In genomic region chr2:163417830-163418229, GRCm38 (mm10) we compare ENCODE assay signal across 9 mouse cellular contexts. TPM values are rescaled to one million over a fixed set of nuclear protein-coding genes. Genes with fewer than 3 reads are reported as not detected.
DNase-seq lines count a peak whose midpoint lies in the region; ATAC-seq and TF ChIP-seq lines count a peak whose summit lies in the region.
"Had no signal": no experiment of that assay in that cellular context is flagged by ENCODE, and none has a peak within 500 bp of the region (broad histone marks: within the 10 kb centered on the region; RNA-seq: fewer than 3 reads in every experiment).

No protein-coding gene starts in this region.

- H3K36me3 ChIP-seq in heart, embryonic 11.5 days (ENCODE audit: control insufficient read depth, insufficient read depth, low read length), result no peaks in the 10 kb centered on the region
- H3K36me3 ChIP-seq in ES-E14 (ENCODE audit: control insufficient read depth, insufficient read depth, low read length, poor library complexity, severe bottlenecking), result peaks cover 5% of the 10 kb centered on the region; the same call in 1 of the 2 replicates
- H3K36me3 ChIP-seq in heart, postnatal 0 days (replicated peaks; ENCODE audit: control insufficient read depth, insufficient read depth, low read length), result peaks cover 20% of the 10 kb centered on the region
- peaks cover 8% of the 10 kb centered on the region for H3K36me3 ChIP-seq in liver, embryonic 16.5 days (ENCODE audit: control insufficient read depth, insufficient read depth)

- TF ChIP-seq EP300 in heart, postnatal 0 days (IDR thresholded peaks at IDR 0.05; ENCODE audit: low read depth), result no peak

- H3K4me1 ChIP-seq in heart, embryonic 11.5 days (ENCODE audit: control insufficient read depth, insufficient read depth, low read length), result peaks cover 13% of the 10 kb centered on the region
- peaks cover 0 to 2% of the 10 kb centered on the region in 2 experiments; a peak in 1 of 4 replicates for H3K4me1 ChIP-seq in ES-E14 (ENCODE audit: control insufficient read depth in 2 of 2, insufficient read depth in 2 of 2, low read length in 2 of 2, poor library complexity in 1 of 2)
- peaks cover 18% of the 10 kb centered on the region for H3K4me1 ChIP-seq in heart, postnatal 0 days (ENCODE audit: control insufficient read depth, insufficient read depth)
- H3K4me1 ChIP-seq in liver, embryonic 16.5 days (ENCODE audit: control insufficient read depth, low read depth, low read length), result peaks cover 22% of the 10 kb centered on the region

- no peak for DNase-seq in heart, postnatal 10 days
- DNase-seq in ES-E14 (ENCODE audit: low read depth, low spot score), result no peak
- no peak for DNase-seq in heart, postnatal 0 days (ENCODE audit: low spot score)
- DNase-seq in adrenal gland, adult 8-10 months, result no peak
- no peak for DNase-seq in urinary bladder, postnatal 36 days (ENCODE audit: low spot score in 2 of 2)
- DNase-seq: kidney, adult 8-10 months had no signal

- 0 out of 2 replicates have a peak overlapping the region, but pooled peaks have one; percentile 7 for H3K9ac ChIP-seq in heart, embryonic 11.5 days (ENCODE audit: low read depth, low read length)
- H3K9ac ChIP-seq in ES-E14 (ENCODE audit: insufficient read depth, low read depth, low read length, poor library complexity, severe bottlenecking), result peak overlapping the region; percentile 59
- H3K9ac ChIP-seq in heart, postnatal 0 days (replicated peaks; ENCODE audit: low read depth, low read length), result peak overlapping the region; percentile 80
- peak overlapping the region; percentile 89 for H3K9ac ChIP-seq in liver, embryonic 16.5 days (ENCODE audit: low read depth, low read length)

- TF ChIP-seq CTCF in heart, postnatal 0 days (IDR thresholded peaks at IDR 0.05; ENCODE audit: low read depth), result no peak

- H3K4me2 ChIP-seq in heart, embryonic 11.5 days, result peak overlapping the region; percentile 79
- H3K4me2 ChIP-seq in heart, postnatal 0 days (ENCODE audit: low read depth, low read length), result peak overlapping the region; percentile 90
- H3K4me2 ChIP-seq in liver, embryonic 16.5 days (ENCODE audit: low read depth, low read length), result peak overlapping the region; percentile 92

- in situ Hi-C loops in ES-E14 (cut with MboI; ENCODE audit: low sequenced_read_pairs in 2 of 2, unreplicated experiment in 2 of 2), result no loop called here

- no peaks in the 10 kb centered on the region for H3K27me3 ChIP-seq in heart, embryonic 11.5 days (ENCODE audit: control insufficient read depth, insufficient read depth, low read length)
- no peaks in the 10 kb centered on the region for H3K27me3 ChIP-seq in heart, postnatal 0 days (ENCODE audit: control insufficient read depth, insufficient read depth, low read length)
- no peaks in the 10 kb centered on the region for H3K27me3 ChIP-seq in liver, embryonic 16.5 days (ENCODE audit: control insufficient read depth, insufficient read depth, low read depth, low read length)

- H3K4me3 ChIP-seq in heart, embryonic 11.5 days (ENCODE audit: low read depth, low read length), result peak overlapping the region; percentile 97
- H3K4me3 ChIP-seq in ES-E14 (ENCODE audit: insufficient read depth in 1 of 2, low read depth in 1 of 2, low read length in 2 of 2, poor library complexity in 1 of 2, severe bottlenecking in 1 of 2), result peak overlapping the region; percentile 22 to 99
- H3K4me3 ChIP-seq in heart, postnatal 0 days (ENCODE audit: low read depth, low read length), result peak overlapping the region; percentile 95
- H3K4me3 ChIP-seq in liver, embryonic 16.5 days (ENCODE audit: low read depth, low read length), result peak overlapping the region; percentile 97

- intact Hi-C loops in heart, postnatal 10 days (cut with DNase I), result no loop called here

- no peak overlapping the region for H3K27ac ChIP-seq in heart, embryonic 11.5 days (ENCODE audit: low read depth, low read length)
- no peak overlapping the region for H3K27ac ChIP-seq in ES-E14 (ENCODE audit: insufficient read depth, low read depth, low read length, poor library complexity, severe bottlenecking)
- no peak overlapping the region for H3K27ac ChIP-seq in heart, postnatal 0 days (ENCODE audit: low read depth)
- H3K27ac ChIP-seq in liver, embryonic 16.5 days (ENCODE audit: low read length), result peak overlapping the region; percentile 88

- ATAC-seq in heart, embryonic 11.5 days (replicated peaks; ENCODE audit: insufficient number of reproducible peaks, low FRiP score, low TSS enrichment), result no peak
- ATAC-seq in heart, postnatal 0 days (ENCODE audit: insufficient read depth, low read depth), result no peak
- no peak for ATAC-seq in liver, embryonic 16.5 days (ENCODE audit: low read depth)
- no peak for ATAC-seq in cerebellum, adult (ENCODE audit: insufficient number of reproducible peaks, low FRiP score, low TSS enrichment)

- no peaks in the 10 kb centered on the region for H3K9me3 ChIP-seq in heart, embryonic 11.5 days (replicated peaks; ENCODE audit: control insufficient read depth, low read length)
- no peaks in the 10 kb centered on the region for H3K9me3 ChIP-seq in ES-E14 (ENCODE audit: control insufficient read depth, insufficient read depth, low read depth, low read length)
- no peaks in the 10 kb centered on the region for H3K9me3 ChIP-seq in heart, postnatal 0 days (replicated peaks; ENCODE audit: control insufficient read depth, low read length)
- no peaks in the 10 kb centered on the region for H3K9me3 ChIP-seq in liver, embryonic 16.5 days (replicated peaks; ENCODE audit: control insufficient read depth, low read length)

TF ChIP-seq in ES-E14, 5 proteins besides CTCF, POLR2A, EP300 and RAD21:
- TF ChIP-seq ZC3H11A (IDR thresholded peaks at IDR 0.05; ENCODE audit: borderline replicate concordance, low read depth, low read length) (no peak), ZNF384 (IDR thresholded peaks at IDR 0.05; ENCODE audit: low read depth, low read length) (no peak), MAFK (IDR thresholded peaks at IDR 0.05; ENCODE audit: insufficient read depth, low read depth, low read length) (no peak), HCFC1 (IDR thresholded peaks at IDR 0.05; ENCODE audit: borderline replicate concordance, insufficient read depth, low read length) (no peak), CHD2 (IDR thresholded peaks at IDR 0.05; ENCODE audit: low read depth, low read length) (no peak)

RNA-seq across cellular contexts. Expression of gene Oser1, which starts 6.7 kb away (rescaled TPM):
- 60.8 and 64.1 TPM in 2 replicates for polyA plus RNA-seq in heart, embryonic 11.5 days (2014; fragmentation: Nextera tagmentation; extraction: Ambion mirVana)
- total RNA-seq in heart, postnatal 10 days (2021), result 10 to 100 TPM; 21.3 to 24.4 TPM
- 31.5 and 42.0 TPM in 2 replicates for total RNA-seq in ES-E14 (2012; rRNA removed)
- 23.8 and 28.9 TPM in 2 replicates for total RNA-seq in heart, postnatal 0 days (2014; rRNA removed; ENCODE audit: low replicate concordance)
- polyA plus RNA-seq in heart, postnatal 0 days (2015; fragmentation: Nextera tagmentation; extraction: Ambion mirVana), result 41.4 and 45.1 TPM in 2 replicates
- 37.5 and 39.0 TPM in 2 replicates for polyA plus RNA-seq in liver, embryonic 16.5 days (2015; fragmentation: Nextera tagmentation; extraction: Ambion mirVana)
- 10 to 100 TPM; 33.2 to 39.2 (median 38.5) TPM for total RNA-seq in adrenal gland, adult 8-10 months (2022)

RNA-seq across cellular contexts. Expression of gene Jph2, which starts 20.0 kb away (rescaled TPM):
- 19.5 and 22.7 TPM in 2 replicates for polyA plus RNA-seq in heart, embryonic 11.5 days (2014; fragmentation: Nextera tagmentation; extraction: Ambion mirVana)
- 100 to 1,000 TPM; 378 to 449 TPM for total RNA-seq in heart, postnatal 10 days (2021)
- 3.0 and 7.7 TPM in 2 replicates for total RNA-seq in ES-E14 (2012; rRNA removed)
- 215 and 246 TPM in 2 replicates for total RNA-seq in heart, postnatal 0 days (2014; rRNA removed; ENCODE audit: low replicate concordance)
- polyA plus RNA-seq in heart, postnatal 0 days (2015; fragmentation: Nextera tagmentation; extraction: Ambion mirVana), result 47.3 and 61.7 TPM in 2 replicates
- polyA plus RNA-seq in liver, embryonic 16.5 days (2015; fragmentation: Nextera tagmentation; extraction: Ambion mirVana), result 0.09 and 0.30 TPM in 2 replicates
- total RNA-seq in adrenal gland, adult 8-10 months (2022), result 1 to 10 TPM; 3.7 to 7.1 (median 5.7) TPM

RNA-seq across cellular contexts. Expression of gene Gdap1l1, which starts 20.4 kb away (rescaled TPM):
- polyA plus RNA-seq in heart, embryonic 11.5 days (2014; fragmentation: Nextera tagmentation; extraction: Ambion mirVana), result 0.31 and 0.64 TPM in 2 replicates
- total RNA-seq in heart, postnatal 10 days (2021), result not detected
- 1.1 and 3.1 TPM in 2 replicates for total RNA-seq in ES-E14 (2012; rRNA removed)
- not detected in 2 replicates for total RNA-seq in heart, postnatal 0 days (2014; rRNA removed; ENCODE audit: low replicate concordance)
- 0.10 TPM in 1 of 2 replicates, not detected in the other for polyA plus RNA-seq in heart, postnatal 0 days (2015; fragmentation: Nextera tagmentation; extraction: Ambion mirVana)
- 0.12 TPM in 1 of 2 replicates, not detected in the other for polyA plus RNA-seq in liver, embryonic 16.5 days (2015; fragmentation: Nextera tagmentation; extraction: Ambion mirVana)
- total RNA-seq in adrenal gland, adult 8-10 months (2022), result 1 to 10 TPM; 4.7 to 5.8 (median 4.8) TPM

RNA-seq across cellular contexts. Expression of gene Fitm2, which starts 54.6 kb away (rescaled TPM):
- 11.6 and 14.6 TPM in 2 replicates for polyA plus RNA-seq in heart, embryonic 11.5 days (2014; fragmentation: Nextera tagmentation; extraction: Ambion mirVana)
- total RNA-seq in heart, postnatal 10 days (2021), result 100 to 1,000 TPM in 1 of 2 experiments, 10 to 100 TPM in 1; 79.2 to 103 TPM
- total RNA-seq in ES-E14 (2012; rRNA removed), result 23.4 and 29.8 TPM in 2 replicates
- total RNA-seq in heart, postnatal 0 days (2014; rRNA removed; ENCODE audit: low replicate concordance), result 22.1 and 44.8 TPM in 2 replicates
- 23.5 and 24.5 TPM in 2 replicates for polyA plus RNA-seq in heart, postnatal 0 days (2015; fragmentation: Nextera tagmentation; extraction: Ambion mirVana)
- 3.8 and 3.9 TPM in 2 replicates for polyA plus RNA-seq in liver, embryonic 16.5 days (2015; fragmentation: Nextera tagmentation; extraction: Ambion mirVana)
- total RNA-seq in adrenal gland, adult 8-10 months (2022), result 100 to 1,000 TPM in 1 of 4 experiments, 10 to 100 TPM in 3; 81.0 to 128 (median 92.8) TPM

Comparison
In these comparisons a context has a peak if more than half of its experiments do, and no peak if none do; other contexts are left out.
1. H3K9ac ChIP-seq: peak in every context shown above with its lines; median percentile 89 in liver, embryonic 16.5 days; 80 in heart, postnatal 0 days; 59 in ES-E14; 7 in heart, embryonic 11.5 days.
2. RNA of gene Jph2, which starts 20.0 kb away (total RNA-seq): 378 to 449 TPM in heart, postnatal 10 days and 215 to 246 TPM in heart, postnatal 0 days; 3.0 to 7.7 TPM in ES-E14 and 3.7 to 7.1 TPM in adrenal gland, adult 8-10 months; every median in the first group is over 10 times any median in the second.
3. Peak in every context shown above with its lines, with median percentiles within 50 percentile points of each other: H3K4me2 ChIP-seq and H3K4me3 ChIP-seq.